In genomic region chr14:79879333-79880035, GRCm38 (mm10) we compare ENCODE assay signal across 12 mouse cellular contexts.
DNase-seq lines count a peak whose midpoint lies in the region; ATAC-seq lines count a peak whose summit lies in the region.
"Had no signal": no experiment of that assay in that cellular context is flagged by ENCODE, and none has a peak within 500 bp of the region (broad histone marks: within the 10 kb centered on the region; RNA-seq: fewer than 3 reads in every experiment).

No protein-coding gene starts in this region.

- peaks cover 57% of the 10 kb centered on the region for H3K27me3 ChIP-seq in forebrain, embryonic 10.5 days (ENCODE audit: poor library complexity, severe bottlenecking)
- peaks cover 45% of the 10 kb centered on the region for H3K27me3 ChIP-seq in hindbrain, embryonic 13.5 days
- H3K27me3 ChIP-seq in midbrain, embryonic 16.5 days (ENCODE audit: control insufficient read depth, insufficient read depth, low read depth, low read length): 0 out of 2 replicates have a peak, but pooled peaks cover 3% of the 10 kb centered on the region
- no peaks in the 10 kb centered on the region; the same call in 1 of the 2 replicates for H3K27me3 ChIP-seq in kidney, embryonic 15.5 days
- H3K27me3 ChIP-seq: heart, embryonic 13.5 days had no signal

- H3K9ac ChIP-seq in hindbrain, embryonic 13.5 days: no peak overlapping the region
- peak overlapping the region; percentile 25; the same call in 1 of the 2 replicates for H3K9ac ChIP-seq in midbrain, embryonic 16.5 days (ENCODE audit: low read depth, low read length)
- no peak overlapping the region for H3K9ac ChIP-seq in kidney, embryonic 15.5 days
- H3K9ac ChIP-seq: heart, embryonic 13.5 days had no signal

- H3K4me1 ChIP-seq in forebrain, embryonic 10.5 days: peaks cover 50% of the 10 kb centered on the region
- H3K4me1 ChIP-seq in hindbrain, embryonic 13.5 days (replicated peaks): peaks cover 46% of the 10 kb centered on the region
- H3K4me1 ChIP-seq in midbrain, embryonic 16.5 days (ENCODE audit: control insufficient read depth, insufficient read depth, low read length): peaks cover 13% of the 10 kb centered on the region
- H3K4me1 ChIP-seq in kidney, embryonic 15.5 days: peaks cover 11% of the 10 kb centered on the region
- H3K4me1 ChIP-seq: heart, embryonic 13.5 days had no signal

- no peaks in the 10 kb centered on the region for H3K36me3 ChIP-seq in forebrain, embryonic 10.5 days (replicated peaks)
- H3K36me3 ChIP-seq in hindbrain, embryonic 13.5 days: no peaks in the 10 kb centered on the region
- H3K36me3 ChIP-seq in midbrain, embryonic 16.5 days (ENCODE audit: control insufficient read depth, insufficient read depth, low read length): no peaks in the 10 kb centered on the region
- no peaks in the 10 kb centered on the region for H3K36me3 ChIP-seq in kidney, embryonic 15.5 days
- H3K36me3 ChIP-seq: heart, embryonic 13.5 days had no signal

- H3K9me3 ChIP-seq in forebrain, embryonic 10.5 days: no peaks in the 10 kb centered on the region
- no peaks in the 10 kb centered on the region for H3K9me3 ChIP-seq in hindbrain, embryonic 13.5 days
- no peaks in the 10 kb centered on the region for H3K9me3 ChIP-seq in midbrain, embryonic 16.5 days (replicated peaks; ENCODE audit: control insufficient read depth, low read length, poor library complexity, severe bottlenecking)
- H3K9me3 ChIP-seq in kidney, embryonic 15.5 days (replicated peaks): no peaks in the 10 kb centered on the region
- H3K9me3 ChIP-seq: heart, embryonic 13.5 days had no signal

- ATAC-seq in hindbrain, embryonic 13.5 days (ENCODE audit: low FRiP score): peak; percentile 57
- ATAC-seq in midbrain, embryonic 16.5 days: peak; percentile 69
- no peak for ATAC-seq in kidney, embryonic 15.5 days (replicated peaks; ENCODE audit: low FRiP score)
- ATAC-seq: inflammation-experienced regulatory T-cells, adult 6 months had no signal

- intact Hi-C loops in heart, postnatal 36 days (cut with DNase I): no loop called here

- 0 out of 2 replicates have a peak overlapping the region, but pooled peaks have one; percentile 11 for H3K4me2 ChIP-seq in hindbrain, embryonic 13.5 days
- no peak overlapping the region for H3K4me2 ChIP-seq in midbrain, embryonic 16.5 days (ENCODE audit: low read length)
- no peak overlapping the region for H3K4me2 ChIP-seq in kidney, embryonic 15.5 days
- H3K4me2 ChIP-seq: heart, embryonic 13.5 days; liver, embryonic 11.5 days had no signal

- no peak overlapping the region; the same call in 1 of the 2 replicates for H3K4me3 ChIP-seq in forebrain, embryonic 10.5 days
- no peak overlapping the region for H3K4me3 ChIP-seq in hindbrain, embryonic 13.5 days
- H3K4me3 ChIP-seq in midbrain, embryonic 16.5 days (ENCODE audit: low read depth, low read length): no peak overlapping the region
- no peak overlapping the region for H3K4me3 ChIP-seq in kidney, embryonic 15.5 days (replicated peaks)
- H3K4me3 ChIP-seq: heart, embryonic 13.5 days; left cerebral cortex, adult 2 months had no signal

- DNase-seq in brain, adult 2 months (ENCODE audit: low read depth, low spot score): peak; percentile 25
- DNase-seq in forebrain, embryonic 10.5 days (ENCODE audit: extremely low spot score, low spot score): peak; percentile 36
- DNase-seq in heart, postnatal 36 days: no peak
- no peak for DNase-seq in natural killer cell, adult 2 months (ENCODE audit: low spot score in 2 of 2)
- DNase-seq: thymus, adult 18-20 months had no signal

- 48% methylated on average over 11 of the region's 11 CpGs for WGBS in forebrain, embryonic 10.5 days
- WGBS in hindbrain, embryonic 13.5 days: 30% methylated on average over 11 of the region's 11 CpGs
- WGBS in midbrain, embryonic 16.5 days: 43% methylated on average over 11 of the region's 11 CpGs
- WGBS in kidney, embryonic 15.5 days: 73% methylated on average over 11 of the region's 11 CpGs

- peak overlapping the region; percentile 70 for H3K27ac ChIP-seq in forebrain, embryonic 10.5 days
- peak overlapping the region; percentile 83 for H3K27ac ChIP-seq in hindbrain, embryonic 13.5 days
- peak overlapping the region; percentile 58 for H3K27ac ChIP-seq in midbrain, embryonic 16.5 days (ENCODE audit: low read length)
- H3K27ac ChIP-seq in kidney, embryonic 15.5 days: no peak overlapping the region
- H3K27ac ChIP-seq: heart, embryonic 13.5 days; left cerebral cortex, adult 2 months had no signal

Comparison
In these comparisons a context has a peak if more than half of its experiments do, and no peak if none do; other contexts are left out.
1. DNase-seq: peak in brain, adult 2 months (single experiment) and forebrain, embryonic 10.5 days (single experiment); none in heart, postnatal 36 days (0 of 2) and natural killer cell, adult 2 months (0 of 2).